Mouse (Mus musculus) heart, embryonic 14.5 days (tissue): Measurements from ENCODE around the gene Sdk1. TPM values are rescaled to one million over a fixed set of nuclear protein-coding genes. Genes with fewer than 3 reads are reported as not detected.
"Not testable (repeated sequence)": the region's sequence is repeated elsewhere in the genome, so short reads cannot be mapped to it uniquely, and the experiment has no call there.

Experiments used
- ATAC-seq: fragments of 200-750 bp; cut with Nextera tagmentation; 2 replicates; pipeline ENCODE4 v1.8.0; 2017; ENCODE audit warnings: low read depth, moderate TSS enrichment; ENCODE audit not compliant: insufficient number of reproducible peaks, insufficient read depth, low FRiP score
- H3K27ac ChIP-seq, 2 experiments: fragments of 200-500 bp in 1 of 2; fragments of 300-500 bp in 1 of 2; sonication (generic) in 1 of 2; replicated peaks in 1 of 2; 2 replicates each; pipeline ENCODE4 v1.5.1; 2012 to 2014; ENCODE audit warnings: low read depth in 2 of 2, low read length in 2 of 2, control low read depth in 1 of 2, mild to moderate bottlenecking in 1 of 2, mixed read lengths in 1 of 2; ENCODE audit not compliant: control insufficient read depth in 1 of 2, insufficient read depth in 1 of 2
- H3K27me3 ChIP-seq: fragments of 300-500 bp; sonication (generic); 2 replicates; pipeline ENCODE4 v1.6.1; 2014; ENCODE audit warnings: mild to moderate bottlenecking, low read length, control low read depth; ENCODE audit not compliant: control insufficient read depth, insufficient read depth
- H3K36me3 ChIP-seq: fragments of 300-500 bp; sonication (generic); 2 replicates; pipeline ENCODE4 v1.6.1; 2014; ENCODE audit warnings: mild to moderate bottlenecking, control low read depth, low read length, mixed read lengths; ENCODE audit not compliant: control insufficient read depth, insufficient read depth
- H3K4me1 ChIP-seq, 2 experiments: fragments of 200-500 bp in 1 of 2; fragments of 300-500 bp in 1 of 2; sonication (generic) in 1 of 2; 2 replicates each; pipeline ENCODE4 v1.6.1; 2012 to 2014; ENCODE audit warnings: low read length in 2 of 2, control low read depth in 1 of 2, mixed read lengths in 1 of 2; ENCODE audit not compliant: control insufficient read depth in 2 of 2, insufficient read depth in 2 of 2
- H3K4me2 ChIP-seq: fragments of 300-500 bp; sonication (generic); 2 replicates; pipeline ENCODE4 v1.6.1; 2014; ENCODE audit warnings: mild to moderate bottlenecking, low read length
- H3K4me3 ChIP-seq, 2 experiments: fragments of 200-500 bp in 1 of 2; fragments of 300-500 bp in 1 of 2; sonication (generic) in 1 of 2; 2 replicates each; pipeline ENCODE4 v1.5.1; 2012 to 2014; ENCODE audit warnings: low read length in 2 of 2, mild to moderate bottlenecking in 2 of 2, control low read depth in 1 of 2, low read depth in 1 of 2, moderate library complexity in 1 of 2; ENCODE audit not compliant: control insufficient read depth in 1 of 2, insufficient read depth in 1 of 2
- H3K9ac ChIP-seq: fragments of 300-500 bp; sonication (generic); 2 replicates; pipeline ENCODE4 v1.6.1; 2014; ENCODE audit warnings: mild to moderate bottlenecking, low read length
- H3K9me3 ChIP-seq: fragments of 300-500 bp; sonication (generic); 2 replicates; pipeline ENCODE4 v1.6.1; 2016; ENCODE audit warnings: low read length, control low read depth; ENCODE audit not compliant: control insufficient read depth
- WGBS: fragments of 180-500 bp; shearing (Covaris S2); extraction: QIAGEN DNeasy Blood & Tissue Kit; methylation state at CpG from one replicate; pipeline ENCODE4 v1.1.7; 2014; 5-methylcytosine and 5-hydroxymethylcytosine counted together
- polyA plus RNA-seq: library from polyadenylated mRNA; unstranded; fragments of >200 nt; fragmentation: Nextera tagmentation; extraction: Ambion mirVana; gene quantifications from 2 replicates; pipeline ENCODE4 v1.2.1, GENCODE M21; 2014

The Sdk1 gene
- polyA plus RNA-seq, 1 experiment from 2014 or later, result 2.5 TPM

GRCm38 (mm10) chr5:141631641-141632040 is 390.4 kb downstream of the Sdk1 start:
- H3K27ac ChIP-seq, result no peak overlapping the region
- no peaks in the 10 kb centered on the region for H3K9me3 ChIP-seq
- H3K4me3 ChIP-seq, result no peak overlapping the region
- no peak overlapping the region for H3K4me2 ChIP-seq
- no peak for ATAC-seq
- no peaks in the 10 kb centered on the region for H3K27me3 ChIP-seq
- no peak overlapping the region for H3K9ac ChIP-seq
- WGBS, result 88% methylated on average over 5 of the region's 5 CpGs
- H3K4me1 ChIP-seq, result no peaks in the 10 kb centered on the region
- H3K36me3 ChIP-seq, result no peaks in the 10 kb centered on the region

- no peak overlapping the region for H3K4me3 ChIP-seq
- H3K9me3 ChIP-seq, result no peaks in the 10 kb centered on the region
- no peak overlapping the region for H3K27ac ChIP-seq
- H3K4me1 ChIP-seq, result no peaks in the 10 kb centered on the region
- no peak overlapping the region for H3K9ac ChIP-seq
- ATAC-seq, result no peak
- H3K36me3 ChIP-seq, result no peaks in the 10 kb centered on the region
- WGBS, result 78% methylated on average over 4 of the region's 4 CpGs
- no peak overlapping the region for H3K4me2 ChIP-seq
- no peaks in the 10 kb centered on the region for H3K27me3 ChIP-seq
Observed at GRCm38 (mm10) chr5:141633271-141633670, 392.0 kb downstream of the Sdk1 start.

GRCm38 (mm10) chr5:141636406-141636805 is 395.1 kb downstream of the Sdk1 start:
- no peak for ATAC-seq
- Histone ChIP-seq H3K27me3 (no peaks in the 10 kb centered on the region), H3K27ac (no peak overlapping the region), H3K9ac (no peak overlapping the region), H3K9me3 (0 out of 2 replicates have a peak, but pooled peaks cover 3% of the 10 kb centered on the region), H3K4me1 (no peaks in the 10 kb centered on the region), H3K36me3 (no peaks in the 10 kb centered on the region), H3K4me2 (no peak overlapping the region), H3K4me3 (no peak overlapping the region)
- WGBS, result 93% methylated on average over 11 of the region's 11 CpGs

GRCm38 (mm10) chr5:141637054-141637453 is 395.8 kb downstream of the Sdk1 start:
- H3K9me3 ChIP-seq, ATAC-seq, H3K36me3 ChIP-seq, H3K9ac ChIP-seq, H3K4me1 ChIP-seq, H3K27me3 ChIP-seq, H3K27ac ChIP-seq, H3K4me2 ChIP-seq, H3K4me3 ChIP-seq: not testable (repeated sequence)
- WGBS, result 77% methylated on average over 3 of the region's 3 CpGs

GRCm38 (mm10) chr5:141645671-141646070 is 404.4 kb downstream of the Sdk1 start:
- H3K4me3 ChIP-seq, result no peak overlapping the region
- H3K27ac ChIP-seq, result no peak overlapping the region
- 87% methylated on average over 5 of the region's 5 CpGs for WGBS
- H3K9me3 ChIP-seq, result no peaks in the 10 kb centered on the region
- no peak overlapping the region for H3K9ac ChIP-seq
- H3K4me2 ChIP-seq, result no peak overlapping the region
- H3K4me1 ChIP-seq, result no peaks in the 10 kb centered on the region
- H3K36me3 ChIP-seq, result no peaks in the 10 kb centered on the region
- ATAC-seq, result no peak
- no peaks in the 10 kb centered on the region for H3K27me3 ChIP-seq

- ATAC-seq, result no peak
- Histone ChIP-seq H3K36me3 (no peaks in the 10 kb centered on the region), H3K4me3 (no peak overlapping the region), H3K27me3 (no peaks in the 10 kb centered on the region), H3K9me3 (no peaks in the 10 kb centered on the region), H3K4me2 (no peak overlapping the region), H3K4me1 (no peaks in the 10 kb centered on the region), H3K9ac (no peak overlapping the region), H3K27ac (no peak overlapping the region)
- WGBS, result 66% methylated on average over 2 of the region's 2 CpGs
Observed at GRCm38 (mm10) chr5:141646621-141647020, 405.3 kb downstream of the Sdk1 start.

- Histone ChIP-seq H3K27me3 (no peaks in the 10 kb centered on the region), H3K9me3 (no peaks in the 10 kb centered on the region), H3K4me3 (no peak overlapping the region), H3K4me2 (no peak overlapping the region), H3K36me3 (no peaks in the 10 kb centered on the region), H3K27ac (no peak overlapping the region), H3K9ac (no peak overlapping the region), H3K4me1 (no peaks in the 10 kb centered on the region)
- WGBS, result 78% methylated on average over 6 of the region's 6 CpGs
- no peak for ATAC-seq
Observed at GRCm38 (mm10) chr5:141649831-141650375, 408.6 kb downstream of the Sdk1 start.

GRCm38 (mm10) chr5:141651690-141652377 is 410.5 kb downstream of the Sdk1 start:
- ATAC-seq, result no peak
- Histone ChIP-seq H3K9ac (no peak overlapping the region), H3K27ac (no peak overlapping the region), H3K4me2 (no peak overlapping the region), H3K9me3 (no peaks in the 10 kb centered on the region), H3K4me3 (no peak overlapping the region), H3K4me1 (no peaks in the 10 kb centered on the region), H3K27me3 (no peaks in the 10 kb centered on the region), H3K36me3 (no peaks in the 10 kb centered on the region)
- WGBS, result 85% methylated on average over 4 of the region's 4 CpGs
